Mouse (Mus musculus) urinary bladder, adult 2 months (tissue): ENCODE data around the gene Prl2b1. TPM values are rescaled to one million over a fixed set of nuclear protein-coding genes. Genes with fewer than 3 reads are reported as not detected.

Experiments
- DNase-seq: peaks from one replicate; pipeline ENCODE4 v3.0.0; 2022; ENCODE audit warnings: low spot score
- polyA plus RNA-seq: library from polyadenylated mRNA; depleted of rRNA; stranded (reverse); fragments of >200 nt; gene quantifications from 2 replicates; pipeline ENCODE4 v1.2.3, GENCODE M21; 2012; rRNA removed

Gene Prl2b1
- not detected in 2 replicates for polyA plus RNA-seq

DNA sequence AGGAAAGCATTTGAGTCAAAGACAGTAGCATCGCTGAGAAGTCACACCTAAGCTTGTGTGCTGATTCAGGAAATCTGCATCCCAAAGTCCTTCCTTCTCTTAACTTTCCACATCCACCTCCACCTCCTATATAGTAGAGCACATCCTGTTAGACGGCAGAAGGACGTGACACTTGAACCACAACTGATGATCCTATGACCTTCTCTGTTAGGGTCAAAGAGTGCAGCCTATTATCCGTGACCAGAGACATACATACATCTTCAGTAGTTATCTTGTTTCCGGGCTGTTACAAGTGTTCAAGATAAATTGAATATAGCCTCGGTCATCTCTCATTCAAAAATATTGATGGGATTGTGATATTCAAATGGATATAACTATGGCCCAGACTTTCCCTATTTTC is at the start of gene Prl2b1:
Prl2b1 (minus strand) TSS at position 101 of the 400 bp plus-strand sequence.
- no peak for DNase-seq

- DNase-seq = no peak
Observed at GRCm38 (mm10) chr13:27438588-27438987, 47.9 kb upstream of the Prl2b1 start, which contains the start of gene Prl8a6. Gene Prl8a6 (minus strand): TSS chr13:27438688.

GRCm38 (mm10) chr13:27433159-27433558 is 42.5 kb upstream of the Prl2b1 start:
- DNase-seq = no peak

DNA sequence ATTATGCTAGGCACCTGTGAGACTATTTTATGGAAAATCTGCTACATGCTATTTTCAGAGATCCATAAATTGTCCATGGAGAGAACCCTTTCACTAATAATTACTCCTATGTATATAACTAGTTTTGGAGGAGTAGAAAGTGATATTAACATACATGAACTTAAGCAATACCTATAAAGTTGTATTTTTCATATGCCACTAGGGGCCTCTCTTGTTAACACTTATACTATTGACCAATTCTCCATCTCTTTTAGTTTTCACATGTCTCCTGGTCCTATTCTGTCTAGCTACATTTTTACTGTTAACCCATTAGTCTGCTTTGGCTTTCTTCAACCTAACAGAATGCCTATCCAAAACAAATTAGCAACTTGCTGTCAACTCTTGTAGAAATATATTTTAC is 23.0 kb upstream of the Prl2b1 start:
- DNase-seq = no peak

GRCm38 (mm10) chr13:27399061-27399724 is 8.5 kb upstream of the Prl2b1 start:
- no peak for DNase-seq

GRCm38 (mm10) chr13:27345373-27345772 is 45.3 kb downstream of the Prl2b1 start, which contains the start of gene Prl8a2:
Gene Prl8a2 (plus strand): TSS chr13:27345673.
- no peak for DNase-seq

- DNase-seq = no peak
Observed at GRCm38 (mm10) chr13:27342733-27343275, 47.8 kb downstream of the Prl2b1 start.

GRCm38 (mm10) chr13:27334989-27335388 is 55.7 kb downstream of the Prl2b1 start:
- no peak for DNase-seq

Other genes with a start within 250 kb of the Prl2b1 start
- not detected in 2 replicates for gene Prl3d3, start 234.1 kb downstream of the Prl2b1 start, polyA plus RNA-seq
- gene Prl3c1, start 194.2 kb downstream of the Prl2b1 start, polyA plus RNA-seq = not detected in 2 replicates
- 0.22 TPM in 1 of 2 replicates, not detected in the other for gene Prl3b1, start 149.0 kb downstream of the Prl2b1 start, polyA plus RNA-seq
- not detected in 2 replicates for gene Prl3a1, start 131.4 kb downstream of the Prl2b1 start, polyA plus RNA-seq
- not detected in 2 replicates for gene Prl6a1, start 78.2 kb downstream of the Prl2b1 start, polyA plus RNA-seq
- gene Prl8a2, start 45.2 kb downstream of the Prl2b1 start, polyA plus RNA-seq = not detected in 2 replicates
- not detected in 2 replicates for gene Prl8a6, start 47.8 kb upstream of the Prl2b1 start, polyA plus RNA-seq
- not detected in 2 replicates for gene Prl8a8, start 122.4 kb upstream of the Prl2b1 start, polyA plus RNA-seq
- gene Prl8a9, start 173.8 kb upstream of the Prl2b1 start, polyA plus RNA-seq = 0.07 TPM in 1 of 2 replicates, not detected in the other
- not detected in 2 replicates for gene Prl8a1, start 191.3 kb upstream of the Prl2b1 start, polyA plus RNA-seq
- gene Prl7b1, start 219.7 kb upstream of the Prl2b1 start, polyA plus RNA-seq = not detected in 2 replicates